Mouse (Mus musculus): ENCODE measurements around the gene Gm10337. TPM values are rescaled to one million over a fixed set of nuclear protein-coding genes. Genes with fewer than 3 reads are reported as not detected.
A peak's percentile ranks its signal among the peaks of the same experiment; 100 is the strongest.

Gm10337 gene
- polyA plus RNA-seq, 1 experiment from 2014 or later, result 2.7 TPM

DNA sequence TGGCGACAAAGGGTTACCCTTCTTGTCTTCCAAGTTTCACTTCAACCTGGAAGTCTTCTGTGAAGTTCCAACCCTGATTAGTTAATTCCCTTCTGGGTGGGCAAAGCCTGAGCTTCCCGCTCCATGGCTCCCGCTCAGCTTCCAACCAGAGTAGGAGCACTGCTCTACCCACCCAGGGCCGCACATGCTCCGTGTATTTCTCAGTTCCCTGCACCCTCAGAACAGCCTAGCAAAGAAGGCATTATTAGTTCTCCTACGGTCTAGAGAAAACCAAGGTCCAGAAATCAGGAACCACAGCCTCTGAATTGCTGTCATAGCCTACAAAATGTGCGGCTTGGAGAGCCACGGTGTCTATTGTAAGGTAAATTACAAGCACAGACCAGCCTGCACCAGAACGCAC, 6.6 kb downstream of the Gm10337 start:
- ATAC-seq (replicated peaks; ENCODE audit: insufficient number of reproducible peaks, low FRiP score, low TSS enrichment), result peak; percentile 16; the same call in 1 of the 2 replicates
- H3K27me3 ChIP-seq (ENCODE audit: control insufficient read depth, insufficient read depth, low read length), result no peaks in the 10 kb centered on the region
- H3K4me2 ChIP-seq, result peak overlapping the region; percentile 91
- no peaks in the 10 kb centered on the region for H3K9me3 ChIP-seq (replicated peaks; ENCODE audit: control insufficient read depth, low read length)
- H3K27ac ChIP-seq (ENCODE audit: low read depth, low read length), result peak overlapping the region; percentile 77
- peak overlapping the region; percentile 66 for H3K4me3 ChIP-seq (ENCODE audit: low read depth, low read length)
- no peaks in the 10 kb centered on the region for H3K36me3 ChIP-seq (ENCODE audit: control insufficient read depth, insufficient read depth, low read length)
- WGBS (ENCODE audit: insufficient replicate concordance), result 7% methylated on average over 9 of the region's 9 CpGs
- peak overlapping the region; percentile 77 for H3K9ac ChIP-seq (ENCODE audit: low read depth, low read length)
- H3K4me1 ChIP-seq (ENCODE audit: control insufficient read depth, insufficient read depth, low read length), result peaks cover 30% of the 10 kb centered on the region

- Histone ChIP-seq H3K27ac (ENCODE audit: low read depth, low read length) (peak overlapping the region; percentile 77), H3K4me3 (ENCODE audit: low read depth, low read length) (peak overlapping the region; percentile 66), H3K9ac (ENCODE audit: low read depth, low read length) (peak overlapping the region; percentile 77), H3K27me3 (ENCODE audit: control insufficient read depth, insufficient read depth, low read length) (no peaks in the 10 kb centered on the region), H3K9me3 (replicated peaks; ENCODE audit: control insufficient read depth, low read length) (no peaks in the 10 kb centered on the region), H3K4me1 (ENCODE audit: control insufficient read depth, insufficient read depth, low read length) (peaks cover 31% of the 10 kb centered on the region), H3K4me2 (peak overlapping the region; percentile 91), H3K36me3 (ENCODE audit: control insufficient read depth, insufficient read depth, low read length) (no peaks in the 10 kb centered on the region)
- WGBS (ENCODE audit: insufficient replicate concordance), result 4% methylated on average over 34 of the region's 34 CpGs
- peak; percentile 95 for ATAC-seq (replicated peaks; ENCODE audit: insufficient number of reproducible peaks, low FRiP score, low TSS enrichment)
Observed at GRCm38 (mm10) chr15:102510590-102511284, 7.2 kb downstream of the Gm10337 start.

DNA sequence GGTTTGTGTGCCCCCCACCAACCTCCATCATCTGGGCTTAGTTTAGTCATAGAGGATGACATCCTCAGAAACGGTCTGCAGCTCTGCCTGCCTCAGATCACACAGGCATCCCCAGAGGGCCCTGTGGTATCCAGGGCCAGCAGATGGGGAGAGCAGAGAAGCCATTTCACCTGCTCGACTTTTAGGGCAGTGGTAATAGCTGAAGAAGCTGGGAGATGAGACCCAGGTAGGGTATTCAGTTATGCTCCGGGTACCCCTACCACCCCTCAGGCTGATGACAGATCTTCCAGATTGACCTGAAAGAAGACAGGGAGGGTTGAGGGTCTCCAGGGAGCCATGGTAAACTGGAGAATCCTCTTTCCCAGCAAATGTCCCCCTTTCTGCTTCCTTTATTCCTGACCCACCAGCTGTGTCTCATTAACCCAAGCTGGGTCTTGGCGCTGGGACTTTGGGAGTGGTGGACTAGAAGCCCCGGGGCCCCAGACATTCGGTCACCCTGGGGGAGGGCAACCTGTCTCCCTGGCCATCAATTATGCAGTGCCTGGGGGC, 7.8 kb downstream of the Gm10337 start:
- no peak for ATAC-seq (replicated peaks; ENCODE audit: insufficient number of reproducible peaks, low FRiP score, low TSS enrichment)
- 21% methylated on average over 6 of the region's 6 CpGs for WGBS (ENCODE audit: insufficient replicate concordance)
- Histone ChIP-seq H3K36me3 (ENCODE audit: control insufficient read depth, insufficient read depth, low read length) (no peaks in the 10 kb centered on the region), H3K9me3 (replicated peaks; ENCODE audit: control insufficient read depth, low read length) (no peaks in the 10 kb centered on the region), H3K9ac (ENCODE audit: low read depth, low read length) (no peak overlapping the region), H3K4me3 (ENCODE audit: low read depth, low read length) (peak overlapping the region; percentile 66; the same call in 1 of the 2 replicates), H3K27me3 (ENCODE audit: control insufficient read depth, insufficient read depth, low read length) (no peaks in the 10 kb centered on the region), H3K4me1 (ENCODE audit: control insufficient read depth, insufficient read depth, low read length) (peaks cover 37% of the 10 kb centered on the region), H3K4me2 (peak overlapping the region; percentile 91), H3K27ac (ENCODE audit: low read depth, low read length) (peak overlapping the region; percentile 77)

DNA sequence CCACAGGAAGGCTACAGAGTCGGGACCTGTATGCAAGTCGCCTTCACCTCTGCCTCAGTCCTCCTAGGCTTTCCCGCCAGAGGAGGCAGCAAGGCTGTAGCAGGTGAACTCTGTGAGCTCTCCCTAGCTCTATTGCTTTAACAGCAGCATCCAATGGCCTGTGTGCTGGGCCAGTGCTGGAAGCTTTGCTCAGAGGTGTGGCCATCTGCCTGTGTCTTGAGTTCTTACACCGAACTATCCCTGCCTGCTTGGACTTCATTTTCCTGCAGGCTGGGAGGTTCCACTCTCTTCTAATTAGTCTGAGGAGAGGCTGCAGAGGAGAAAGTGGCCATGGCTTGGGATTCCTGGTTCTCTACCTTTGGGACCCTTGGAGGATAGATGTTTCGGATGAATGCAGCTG, 8.5 kb downstream of the Gm10337 start:
- no peaks in the 10 kb centered on the region for H3K36me3 ChIP-seq (ENCODE audit: control insufficient read depth, insufficient read depth, low read length)
- no peaks in the 10 kb centered on the region for H3K27me3 ChIP-seq (ENCODE audit: control insufficient read depth, insufficient read depth, low read length)
- H3K27ac ChIP-seq (ENCODE audit: low read depth, low read length), result peak overlapping the region; percentile 32; the same call in 1 of the 2 replicates
- 45% methylated on average over 5 of the region's 5 CpGs for WGBS (ENCODE audit: insufficient replicate concordance)
- peaks cover 37% of the 10 kb centered on the region for H3K4me1 ChIP-seq (ENCODE audit: control insufficient read depth, insufficient read depth, low read length)
- H3K9me3 ChIP-seq (replicated peaks; ENCODE audit: control insufficient read depth, low read length), result no peaks in the 10 kb centered on the region
- no peak overlapping the region for H3K4me3 ChIP-seq (ENCODE audit: low read depth, low read length)
- H3K4me2 ChIP-seq, result no peak overlapping the region
- no peak for ATAC-seq (replicated peaks; ENCODE audit: insufficient number of reproducible peaks, low FRiP score, low TSS enrichment)
- no peak overlapping the region for H3K9ac ChIP-seq (ENCODE audit: low read depth, low read length)

DNA sequence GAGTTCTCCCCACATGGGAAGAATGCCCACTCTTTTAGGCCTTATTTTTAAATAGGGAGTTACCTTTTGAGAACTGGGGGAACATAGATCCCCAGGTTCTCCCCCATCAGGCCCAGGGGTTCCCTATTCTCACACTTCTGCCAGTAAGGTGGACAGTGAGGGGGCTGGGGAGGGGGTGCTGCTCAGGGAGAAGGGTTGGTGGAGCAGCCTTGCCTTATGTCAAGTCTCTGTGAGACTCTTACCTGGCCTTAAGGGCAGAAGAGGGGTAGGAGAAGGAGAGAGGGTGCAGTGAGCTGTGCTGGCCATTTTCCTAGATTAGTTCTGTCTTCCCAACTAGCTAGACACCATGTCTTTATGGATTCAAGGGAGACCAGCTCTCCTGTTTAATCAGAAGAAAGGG, 8.9 kb downstream of the Gm10337 start:
- H3K4me1 ChIP-seq (ENCODE audit: control insufficient read depth, insufficient read depth, low read length), result peaks cover 37% of the 10 kb centered on the region
- H3K4me2 ChIP-seq, result no peak overlapping the region
- no peaks in the 10 kb centered on the region for H3K27me3 ChIP-seq (ENCODE audit: control insufficient read depth, insufficient read depth, low read length)

GRCm38 (mm10) chr15:102513004-102513403, 9.5 kb downstream of the Gm10337 start:
- 75% methylated on average over 3 of the region's 3 CpGs for WGBS (ENCODE audit: insufficient replicate concordance)
- H3K4me2 ChIP-seq, result no peak overlapping the region
- no peak overlapping the region for H3K4me3 ChIP-seq (ENCODE audit: low read depth, low read length)
- no peaks in the 10 kb centered on the region for H3K9me3 ChIP-seq (replicated peaks; ENCODE audit: control insufficient read depth, low read length)
- H3K9ac ChIP-seq (ENCODE audit: low read depth, low read length), result no peak overlapping the region
- H3K4me1 ChIP-seq (ENCODE audit: control insufficient read depth, insufficient read depth, low read length), result peaks cover 37% of the 10 kb centered on the region
- no peaks in the 10 kb centered on the region for H3K36me3 ChIP-seq (ENCODE audit: control insufficient read depth, insufficient read depth, low read length)
- no peaks in the 10 kb centered on the region for H3K27me3 ChIP-seq (ENCODE audit: control insufficient read depth, insufficient read depth, low read length)
- H3K27ac ChIP-seq (ENCODE audit: low read depth, low read length), result no peak overlapping the region
- no peak for ATAC-seq (replicated peaks; ENCODE audit: insufficient number of reproducible peaks, low FRiP score, low TSS enrichment)

More for the DNA sequence above, 8.9 kb downstream of the Gm10337 start:
- ATAC-seq (replicated peaks; ENCODE audit: insufficient number of reproducible peaks, low FRiP score, low TSS enrichment), result no peak
- Histone ChIP-seq H3K9ac (ENCODE audit: low read depth, low read length) (no peak overlapping the region), H3K4me3 (ENCODE audit: low read depth, low read length) (no peak overlapping the region), H3K36me3 (ENCODE audit: control insufficient read depth, insufficient read depth, low read length) (no peaks in the 10 kb centered on the region), H3K27ac (ENCODE audit: low read depth, low read length) (no peak overlapping the region), H3K9me3 (replicated peaks; ENCODE audit: control insufficient read depth, low read length) (no peaks in the 10 kb centered on the region)

- H3K27me3 ChIP-seq (ENCODE audit: control insufficient read depth, insufficient read depth, low read length), result no peaks in the 10 kb centered on the region
- H3K4me2 ChIP-seq, result no peak overlapping the region
- no peaks in the 10 kb centered on the region for H3K9me3 ChIP-seq (replicated peaks; ENCODE audit: control insufficient read depth, low read length)
- no peak overlapping the region for H3K27ac ChIP-seq (ENCODE audit: low read depth, low read length)
- H3K4me1 ChIP-seq (ENCODE audit: control insufficient read depth, insufficient read depth, low read length), result peaks cover 38% of the 10 kb centered on the region
- WGBS (ENCODE audit: insufficient replicate concordance), result 88% methylated on average over 2 of the region's 2 CpGs
- no peak overlapping the region for H3K9ac ChIP-seq (ENCODE audit: low read depth, low read length)
- ATAC-seq (replicated peaks; ENCODE audit: insufficient number of reproducible peaks, low FRiP score, low TSS enrichment), result no peak
- no peaks in the 10 kb centered on the region for H3K36me3 ChIP-seq (ENCODE audit: control insufficient read depth, insufficient read depth, low read length)
- no peak overlapping the region for H3K4me3 ChIP-seq (ENCODE audit: low read depth, low read length)
Observed at GRCm38 (mm10) chr15:102515261-102515660, 11.7 kb downstream of the Gm10337 start.

- Histone ChIP-seq H3K9ac (ENCODE audit: low read depth, low read length) (no peak overlapping the region; the same call in 1 of the 2 replicates), H3K4me2 (peak overlapping the region; percentile 80), H3K4me1 (ENCODE audit: control insufficient read depth, insufficient read depth, low read length) (peaks cover 42% of the 10 kb centered on the region)
Observed at GRCm38 (mm10) chr15:102515791-102516190, 12.3 kb downstream of the Gm10337 start.

DNA sequence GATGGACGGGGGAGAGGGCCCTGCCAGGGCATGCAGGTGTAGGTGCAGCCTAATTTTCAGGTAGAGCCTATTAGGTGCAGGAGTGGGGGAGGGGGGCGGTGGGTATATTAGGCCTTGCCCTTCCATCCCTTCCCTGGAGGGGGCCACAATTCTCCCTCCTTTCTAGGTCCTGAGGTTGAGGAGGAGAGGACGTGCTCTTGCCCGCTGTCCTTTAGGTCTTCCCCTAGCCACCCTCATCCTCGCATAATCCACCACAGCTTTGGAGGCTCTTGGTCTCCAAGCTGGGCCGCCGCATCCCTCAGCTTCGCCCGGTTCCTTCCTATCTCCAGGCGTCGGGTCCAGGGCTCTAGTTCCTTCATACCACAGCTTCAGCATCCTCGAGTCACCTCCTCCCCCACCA, 12.8 kb downstream of the Gm10337 start:
- Histone ChIP-seq H3K4me3 (ENCODE audit: low read depth, low read length) (peak overlapping the region; percentile 65), H3K4me2 (peak overlapping the region; percentile 80), H3K9me3 (replicated peaks; ENCODE audit: control insufficient read depth, low read length) (no peaks in the 10 kb centered on the region), H3K9ac (ENCODE audit: low read depth, low read length) (peak overlapping the region; percentile 76), H3K27ac (ENCODE audit: low read depth, low read length) (peak overlapping the region; percentile 96), H3K36me3 (ENCODE audit: control insufficient read depth, insufficient read depth, low read length) (0 out of 2 replicates have a peak, but pooled peaks cover 1% of the 10 kb centered on the region), H3K27me3 (ENCODE audit: control insufficient read depth, insufficient read depth, low read length) (no peaks in the 10 kb centered on the region), H3K4me1 (ENCODE audit: control insufficient read depth, insufficient read depth, low read length) (peaks cover 38% of the 10 kb centered on the region)
- ATAC-seq (replicated peaks; ENCODE audit: insufficient number of reproducible peaks, low FRiP score, low TSS enrichment), result no peak
- WGBS (ENCODE audit: insufficient replicate concordance), result 1% methylated on average over 12 of the region's 12 CpGs

More at GRCm38 (mm10) chr15:102515791-102516190, 12.3 kb downstream of the Gm10337 start:
- no peaks in the 10 kb centered on the region for H3K27me3 ChIP-seq (ENCODE audit: control insufficient read depth, insufficient read depth, low read length)
- no peak for ATAC-seq (replicated peaks; ENCODE audit: insufficient number of reproducible peaks, low FRiP score, low TSS enrichment)
- WGBS (ENCODE audit: insufficient replicate concordance), result 58% methylated on average over 4 of the region's 4 CpGs
- H3K27ac ChIP-seq (ENCODE audit: low read depth, low read length), result no peak overlapping the region
- no peaks in the 10 kb centered on the region for H3K36me3 ChIP-seq (ENCODE audit: control insufficient read depth, insufficient read depth, low read length)
- H3K9me3 ChIP-seq (replicated peaks; ENCODE audit: control insufficient read depth, low read length), result no peaks in the 10 kb centered on the region
- H3K4me3 ChIP-seq (ENCODE audit: low read depth, low read length), result peak overlapping the region; percentile 65
